Mouse (Mus musculus) CD4-positive, CD25-positive, alpha-beta regulatory T cell, adult 4 months (primary cell): Measurements from ENCODE around the gene Asf1b. TPM values are rescaled to one million over a fixed set of nuclear protein-coding genes. Genes with fewer than 3 reads are reported as not detected.
"Not testable (repeated sequence)": the region's sequence is repeated elsewhere in the genome, so short reads cannot be mapped to it uniquely, and the experiment has no call there.

Source experiments
- ATAC-seq: one replicate; pipeline ENCODE4 v1.8.0; 2017
- polyA plus RNA-seq, 2 experiments: library from polyadenylated mRNA; unstranded; fragments of 100-300 nt; shearing (Covaris generic); gene quantifications; one replicate each; pipeline ENCODE4 v1.2.1; 2017

The Asf1b gene
- polyA plus RNA-seq, 2 experiments from 2014 or later = 22.3 to 45.2 TPM

- no peak for ATAC-seq
These were observed 8.9 kb downstream of the Asf1b start for GRCm38 (mm10) chr8:83964015-83964765.

- ATAC-seq = no peak
These were observed 12.4 kb downstream of the Asf1b start for GRCm38 (mm10) chr8:83967701-83968100.

GRCm38 (mm10) chr8:83971121-83971520 is 15.8 kb downstream of the Asf1b start:
- ATAC-seq = no peak

- no peak for ATAC-seq
These were observed 16.4 kb downstream of the Asf1b start for GRCm38 (mm10) chr8:83971661-83972060.

GRCm38 (mm10) chr8:83972150-83973120 is 17.1 kb downstream of the Asf1b start, which contains the start of gene Prkaca:
Gene Prkaca, plus strand, starts transcription at chr8:83972993.
- peak; percentile 99 for ATAC-seq

- no peak for ATAC-seq
These were observed 18.1 kb downstream of the Asf1b start for GRCm38 (mm10) chr8:83973161-83974031.

GRCm38 (mm10) chr8:83974521-83974920 is 19.2 kb downstream of the Asf1b start:
- ATAC-seq = no peak

- no peak for ATAC-seq
These were observed 20.9 kb downstream of the Asf1b start for GRCm38 (mm10) chr8:83976101-83976630.

- ATAC-seq = no peak
These were observed 21.6 kb downstream of the Asf1b start for GRCm38 (mm10) chr8:83976779-83977350.

GRCm38 (mm10) chr8:83977646-83978045 is 22.3 kb downstream of the Asf1b start:
- ATAC-seq = no peak

GRCm38 (mm10) chr8:83978200-83978599 is 22.9 kb downstream of the Asf1b start:
- no peak for ATAC-seq

- ATAC-seq = no peak
These were observed 24.9 kb downstream of the Asf1b start for GRCm38 (mm10) chr8:83980250-83980649.

GRCm38 (mm10) chr8:83980845-83981244 is 25.5 kb downstream of the Asf1b start:
- no peak for ATAC-seq

- ATAC-seq = no peak
These were observed 26.2 kb downstream of the Asf1b start for GRCm38 (mm10) chr8:83981533-83981932.

- ATAC-seq = no peak
These were observed 27.1 kb downstream of the Asf1b start for GRCm38 (mm10) chr8:83982449-83982848.

- not testable (repeated sequence) for ATAC-seq
These were observed 27.9 kb downstream of the Asf1b start for GRCm38 (mm10) chr8:83983222-83983621.

- ATAC-seq = no peak
These were observed 33.9 kb downstream of the Asf1b start for GRCm38 (mm10) chr8:83989243-83989642.

GRCm38 (mm10) chr8:83990170-83990569 is 34.9 kb downstream of the Asf1b start:
- no peak for ATAC-seq

- no peak for ATAC-seq
These were observed 37.2 kb downstream of the Asf1b start for GRCm38 (mm10) chr8:83992488-83992887.

GRCm38 (mm10) chr8:83994030-83994429 is 38.7 kb downstream of the Asf1b start:
- ATAC-seq = no peak

- no peak for ATAC-seq
These were observed 40.7 kb downstream of the Asf1b start for GRCm38 (mm10) chr8:83995973-83996372.
